Mouse (Mus musculus) hindbrain, embryonic 15.5 days (tissue): ENCODE results near the gene Gramd1a. TPM values are rescaled to one million over a fixed set of nuclear protein-coding genes. Genes with fewer than 3 reads are reported as not detected.
A peak's percentile ranks its signal among the peaks of the same experiment; 100 is the strongest.

Source experiments
- ATAC-seq: fragments of 200-750 bp; cut with Nextera tagmentation; 2 replicates; pipeline ENCODE4 v1.8.0; 2017; ENCODE audit warnings: low read depth, moderate number of reproducible peaks, moderate TSS enrichment; ENCODE audit not compliant: low FRiP score
- H3K27ac ChIP-seq: fragments of 300-500 bp; sonication (generic); replicated peaks from 2 replicates; pipeline ENCODE4 v1.5.1; 2015; ENCODE audit warnings: mild to moderate bottlenecking, inconsistent platforms
- H3K27me3 ChIP-seq: fragments of 300-500 bp; sonication (generic); 2 replicates; pipeline ENCODE4 v1.6.1; 2015; ENCODE audit warnings: control low read depth, inconsistent platforms
- H3K36me3 ChIP-seq: fragments of 300-500 bp; sonication (generic); 2 replicates; pipeline ENCODE4 v1.6.1; 2015; ENCODE audit warnings: control low read depth, inconsistent platforms
- H3K4me1 ChIP-seq: fragments of 300-500 bp; sonication (generic); replicated peaks from 2 replicates; pipeline ENCODE4 v1.6.1; 2015; ENCODE audit warnings: control low read depth, inconsistent platforms
- H3K4me2 ChIP-seq: fragments of 300-500 bp; sonication (generic); 2 replicates; pipeline ENCODE4 v1.6.1; 2015; ENCODE audit warnings: moderate library complexity, mild to moderate bottlenecking, inconsistent platforms
- H3K4me3 ChIP-seq: fragments of 300-500 bp; sonication (generic); 2 replicates; pipeline ENCODE4 v1.5.1; 2015; ENCODE audit warnings: mild to moderate bottlenecking, inconsistent platforms
- H3K9ac ChIP-seq: fragments of 300-500 bp; sonication (generic); 2 replicates; pipeline ENCODE4 v1.6.1; 2015; ENCODE audit warnings: inconsistent platforms
- H3K9me3 ChIP-seq: fragments of 300-500 bp; sonication (generic); 2 replicates; pipeline ENCODE4 v1.6.1; 2016; ENCODE audit warnings: control low read depth, inconsistent platforms
- WGBS: fragments of 180-500 bp; shearing (Covaris S2); methylation state at CpG from one replicate; pipeline ENCODE4 v1.1.7; 2015; 5-methylcytosine and 5-hydroxymethylcytosine counted together
- polyA plus RNA-seq: library from polyadenylated mRNA; unstranded; fragments of >200 nt; fragmentation: Nextera tagmentation; extraction: Ambion mirVana; gene quantifications from 2 replicates; pipeline ENCODE4 v1.2.1, GENCODE M21; 2015

Gramd1a gene
- polyA plus RNA-seq, 1 experiment from 2014 or later: 233 TPM

GRCm38 (mm10) chr7:31100786-31101185 is 54.9 kb downstream of the Gramd1a start:
- ATAC-seq: no peak
- no peaks in the 10 kb centered on the region for H3K9me3 ChIP-seq
- 0 out of 2 replicates have a peak, but pooled peaks cover 3% of the 10 kb centered on the region for H3K4me1 ChIP-seq
- H3K36me3 ChIP-seq: no peaks in the 10 kb centered on the region
- 82% methylated on average over 14 of the region's 14 CpGs for WGBS
- H3K27me3 ChIP-seq: no peaks in the 10 kb centered on the region
- H3K4me3 ChIP-seq: no peak overlapping the region
- H3K4me2 ChIP-seq: no peak overlapping the region
- no peak overlapping the region for H3K27ac ChIP-seq
- no peak overlapping the region for H3K9ac ChIP-seq

GRCm38 (mm10) chr7:31099612-31099982 is 56.1 kb downstream of the Gramd1a start:
- Histone ChIP-seq H3K4me1 (0 out of 2 replicates have a peak, but pooled peaks cover 3% of the 10 kb centered on the region), H3K27ac (no peak overlapping the region), H3K9ac (no peak overlapping the region), H3K27me3 (no peaks in the 10 kb centered on the region), H3K4me2 (no peak overlapping the region), H3K4me3 (no peak overlapping the region), H3K9me3 (no peaks in the 10 kb centered on the region), H3K36me3 (no peaks in the 10 kb centered on the region)
- ATAC-seq: no peak
- WGBS: 91% methylated on average over 6 of the region's 6 CpGs

- 0 out of 2 replicates have a peak, but pooled peaks cover 3% of the 10 kb centered on the region for H3K4me1 ChIP-seq
- H3K27ac ChIP-seq: no peak overlapping the region
- H3K27me3 ChIP-seq: no peaks in the 10 kb centered on the region
- H3K9me3 ChIP-seq: no peaks in the 10 kb centered on the region
- no peak for ATAC-seq
- no peak overlapping the region for H3K4me2 ChIP-seq
- 80% methylated on average over 22 of the region's 22 CpGs for WGBS
- H3K4me3 ChIP-seq: no peak overlapping the region
- H3K36me3 ChIP-seq: no peaks in the 10 kb centered on the region
- no peak overlapping the region for H3K9ac ChIP-seq
Measured at GRCm38 (mm10) chr7:31098697-31099611, 56.7 kb downstream of the Gramd1a start.

GRCm38 (mm10) chr7:31097583-31098248 is 58.0 kb downstream of the Gramd1a start:
- Histone ChIP-seq H3K4me1 (0 out of 2 replicates have a peak, but pooled peaks cover 3% of the 10 kb centered on the region), H3K36me3 (no peaks in the 10 kb centered on the region), H3K4me2 (peak overlapping the region; percentile 50), H3K27ac (no peak overlapping the region), H3K4me3 (peak overlapping the region; percentile 20), H3K9ac (no peak overlapping the region), H3K27me3 (no peaks in the 10 kb centered on the region), H3K9me3 (no peaks in the 10 kb centered on the region)
- 43% methylated on average over 20 of the region's 20 CpGs for WGBS
- ATAC-seq: peak; percentile 94

GRCm38 (mm10) chr7:31096892-31097564 is 58.7 kb downstream of the Gramd1a start:
- Histone ChIP-seq H3K9me3 (no peaks in the 10 kb centered on the region), H3K27me3 (no peaks in the 10 kb centered on the region), H3K4me3 (no peak overlapping the region), H3K4me1 (0 out of 2 replicates have a peak, but pooled peaks cover 3% of the 10 kb centered on the region), H3K9ac (no peak overlapping the region), H3K4me2 (no peak overlapping the region), H3K36me3 (no peaks in the 10 kb centered on the region), H3K27ac (no peak overlapping the region)
- no peak for ATAC-seq
- WGBS: 72% methylated on average over 9 of the region's 9 CpGs

GRCm38 (mm10) chr7:31094774-31095501 is 60.8 kb downstream of the Gramd1a start:
- H3K9me3 ChIP-seq: no peaks in the 10 kb centered on the region
- H3K36me3 ChIP-seq: no peaks in the 10 kb centered on the region
- H3K4me3 ChIP-seq: no peak overlapping the region
- H3K4me1 ChIP-seq: 0 out of 2 replicates have a peak, but pooled peaks cover 3% of the 10 kb centered on the region
- H3K27ac ChIP-seq: no peak overlapping the region
- H3K27me3 ChIP-seq: no peaks in the 10 kb centered on the region
- H3K4me2 ChIP-seq: no peak overlapping the region
- 29% methylated on average over 11 of the region's 12 CpGs for WGBS
- ATAC-seq: no peak
- H3K9ac ChIP-seq: no peak overlapping the region

GRCm38 (mm10) chr7:31089721-31090120 is 66.0 kb downstream of the Gramd1a start:
- Histone ChIP-seq H3K27me3 (no peaks in the 10 kb centered on the region), H3K9me3 (no peaks in the 10 kb centered on the region), H3K4me1 (no peaks in the 10 kb centered on the region), H3K9ac (no peak overlapping the region), H3K27ac (no peak overlapping the region), H3K4me3 (no peak overlapping the region), H3K36me3 (no peaks in the 10 kb centered on the region), H3K4me2 (no peak overlapping the region)
- no peak for ATAC-seq
- WGBS: 91% methylated on average over 2 of the region's 2 CpGs

- H3K4me2 ChIP-seq: no peak overlapping the region
- H3K4me3 ChIP-seq: no peak overlapping the region
- WGBS: 73% methylated on average over 3 of the region's 3 CpGs
- H3K9me3 ChIP-seq: no peaks in the 10 kb centered on the region
- ATAC-seq: no peak
- no peaks in the 10 kb centered on the region for H3K27me3 ChIP-seq
- H3K27ac ChIP-seq: no peak overlapping the region
- H3K4me1 ChIP-seq: no peaks in the 10 kb centered on the region
- H3K36me3 ChIP-seq: no peaks in the 10 kb centered on the region
- no peak overlapping the region for H3K9ac ChIP-seq
Measured at GRCm38 (mm10) chr7:31088206-31088605, 67.5 kb downstream of the Gramd1a start.

- WGBS: 70% methylated on average over 2 of the region's 2 CpGs
- H3K9me3 ChIP-seq: no peaks in the 10 kb centered on the region
- no peak for ATAC-seq
Measured at GRCm38 (mm10) chr7:31087262-31087661, 68.4 kb downstream of the Gramd1a start.

GRCm38 (mm10) chr7:31086175-31086755 is 69.4 kb downstream of the Gramd1a start:
- no peaks in the 10 kb centered on the region for H3K27me3 ChIP-seq
- no peaks in the 10 kb centered on the region for H3K36me3 ChIP-seq
- no peak overlapping the region for H3K27ac ChIP-seq
- ATAC-seq: no peak
- H3K4me1 ChIP-seq: no peaks in the 10 kb centered on the region
- WGBS: 92% methylated on average over 9 of the region's 9 CpGs
- H3K4me2 ChIP-seq: no peak overlapping the region
- no peak overlapping the region for H3K4me3 ChIP-seq
- no peak overlapping the region for H3K9ac ChIP-seq
- H3K9me3 ChIP-seq: no peaks in the 10 kb centered on the region

More at GRCm38 (mm10) chr7:31087262-31087661, 68.4 kb downstream of the Gramd1a start:
- Histone ChIP-seq H3K27me3 (no peaks in the 10 kb centered on the region), H3K4me1 (no peaks in the 10 kb centered on the region), H3K4me2 (no peak overlapping the region), H3K9ac (no peak overlapping the region), H3K27ac (no peak overlapping the region), H3K36me3 (no peaks in the 10 kb centered on the region), H3K4me3 (no peak overlapping the region)

- no peaks in the 10 kb centered on the region for H3K27me3 ChIP-seq
- H3K36me3 ChIP-seq: no peaks in the 10 kb centered on the region
- no peak overlapping the region for H3K27ac ChIP-seq
- H3K9ac ChIP-seq: no peak overlapping the region
- no peak for ATAC-seq
- WGBS: 11% methylated on average over 3 of the region's 3 CpGs
- no peak overlapping the region for H3K4me3 ChIP-seq
- no peaks in the 10 kb centered on the region for H3K9me3 ChIP-seq
- H3K4me1 ChIP-seq: no peaks in the 10 kb centered on the region
- no peak overlapping the region for H3K4me2 ChIP-seq
Measured at GRCm38 (mm10) chr7:31085171-31085570, 70.5 kb downstream of the Gramd1a start.
